Mouse (Mus musculus): ENCODE results near the gene Slc17a2.
"Not testable (repeated sequence)": the region's sequence is repeated elsewhere in the genome, so short reads cannot be mapped to it uniquely, and the experiment has no call there.

GRCm38 (mm10) chr13:23761871-23762821 lies 44.6 kb upstream of the Slc17a2 start, which contains the start of gene Hist1h3a:
- TF ChIP-seq MAX (IDR thresholded peaks at IDR 0.05; ENCODE audit: low read length): peak; percentile 70
- TF ChIP-seq CTCF (conservative IDR thresholded peaks at IDR 0.05 in 1 of 2, IDR thresholded peaks at IDR 0.05 in 1 of 2; ENCODE audit: low read depth in 2 of 2, low read length in 2 of 2): not testable (repeated sequence)
